Mouse (Mus musculus): ENCODE results near the gene Slc35g3. TPM values are rescaled to one million over a fixed set of nuclear protein-coding genes. Genes with fewer than 3 reads are reported as not detected.

Gene Slc35g3
- polyA plus RNA-seq, 1 experiment from 2014 or later: 0.18 TPM

Other genes starting within 250 kb of the Slc35g3 start
- gene Dnah2, start 212.9 kb downstream of the Slc35g3 start, polyA plus RNA-seq (2015; fragmentation: Nextera tagmentation; extraction: Ambion mirVana): 0.17 and 0.62 TPM in 2 replicates
- 49.9 and 57.0 TPM in 2 replicates for gene Efnb3, start 201.8 kb downstream of the Slc35g3 start, polyA plus RNA-seq (2015; fragmentation: Nextera tagmentation; extraction: Ambion mirVana)
- gene Wrap53, start 181.7 kb downstream of the Slc35g3 start, polyA plus RNA-seq (2015; fragmentation: Nextera tagmentation; extraction: Ambion mirVana): 15.1 and 16.5 TPM in 2 replicates
- 79.1 and 87.0 TPM in 2 replicates for gene Trp53, start 181.6 kb downstream of the Slc35g3 start, polyA plus RNA-seq (2015; fragmentation: Nextera tagmentation; extraction: Ambion mirVana)
- 22.3 and 25.6 TPM in 2 replicates for gene Atp1b2, start 156.0 kb downstream of the Slc35g3 start, polyA plus RNA-seq (2015; fragmentation: Nextera tagmentation; extraction: Ambion mirVana)
- gene Shbg, start 144.1 kb downstream of the Slc35g3 start, polyA plus RNA-seq (2015; fragmentation: Nextera tagmentation; extraction: Ambion mirVana): 0.20 TPM in 1 of 2 replicates, not detected in the other
- gene Sat2, start 139.9 kb downstream of the Slc35g3 start, polyA plus RNA-seq (2015; fragmentation: Nextera tagmentation; extraction: Ambion mirVana): 13.0 and 13.8 TPM in 2 replicates
- 22.1 and 25.4 TPM in 2 replicates for gene Fxr2, start 129.0 kb downstream of the Slc35g3 start, polyA plus RNA-seq (2015; fragmentation: Nextera tagmentation; extraction: Ambion mirVana)
- not detected in 2 replicates for gene Sox15, start 106.7 kb downstream of the Slc35g3 start, polyA plus RNA-seq (2015; fragmentation: Nextera tagmentation; extraction: Ambion mirVana)
- gene Mpdu1, start 99.3 kb downstream of the Slc35g3 start, polyA plus RNA-seq (2015; fragmentation: Nextera tagmentation; extraction: Ambion mirVana): 40.1 and 44.0 TPM in 2 replicates
- gene Cd68, start 95.8 kb downstream of the Slc35g3 start, polyA plus RNA-seq (2015; fragmentation: Nextera tagmentation; extraction: Ambion mirVana): 10.0 and 12.3 TPM in 2 replicates
- 337 and 346 TPM in 2 replicates for gene Eif4a1, start 89.5 kb downstream of the Slc35g3 start, polyA plus RNA-seq (2015; fragmentation: Nextera tagmentation; extraction: Ambion mirVana)
- gene Senp3, start 79.9 kb downstream of the Slc35g3 start, polyA plus RNA-seq (2015; fragmentation: Nextera tagmentation; extraction: Ambion mirVana): 55.8 and 58.0 TPM in 2 replicates
- 0.45 and 0.85 TPM in 2 replicates for gene Tnfsf13, start 76.2 kb downstream of the Slc35g3 start, polyA plus RNA-seq (2015; fragmentation: Nextera tagmentation; extraction: Ambion mirVana)
- 5.9 and 7.8 TPM in 2 replicates for gene Tnfsf12, start 66.1 kb downstream of the Slc35g3 start, polyA plus RNA-seq (2015; fragmentation: Nextera tagmentation; extraction: Ambion mirVana)
- gene Tnfsfm13, start 65.9 kb downstream of the Slc35g3 start, polyA plus RNA-seq (2015; fragmentation: Nextera tagmentation; extraction: Ambion mirVana): 3.1 and 3.5 TPM in 2 replicates
- 13.8 and 16.9 TPM in 2 replicates for gene Polr2a, start 3.3 kb downstream of the Slc35g3 start, polyA plus RNA-seq (2015; fragmentation: Nextera tagmentation; extraction: Ambion mirVana)
- 3.6 TPM in 2 replicates for gene Zbtb4, start 3.9 kb upstream of the Slc35g3 start, polyA plus RNA-seq (2015; fragmentation: Nextera tagmentation; extraction: Ambion mirVana)
- 5.8 and 6.0 TPM in 2 replicates for gene Chrnb1, start 34.0 kb upstream of the Slc35g3 start, polyA plus RNA-seq (2015; fragmentation: Nextera tagmentation; extraction: Ambion mirVana)
- gene Fgf11, start 39.9 kb upstream of the Slc35g3 start, polyA plus RNA-seq (2015; fragmentation: Nextera tagmentation; extraction: Ambion mirVana): 2.2 and 3.0 TPM in 2 replicates
- gene Tmem102, start 43.7 kb upstream of the Slc35g3 start, polyA plus RNA-seq (2015; fragmentation: Nextera tagmentation; extraction: Ambion mirVana): 3.1 TPM in 2 replicates
- not detected in 2 replicates for gene Gm39566, start 53.3 kb upstream of the Slc35g3 start, polyA plus RNA-seq (2015; fragmentation: Nextera tagmentation; extraction: Ambion mirVana)
- gene Spem2, start 56.5 kb upstream of the Slc35g3 start, polyA plus RNA-seq (2015; fragmentation: Nextera tagmentation; extraction: Ambion mirVana): not detected in 2 replicates
- not detected in 2 replicates for gene Spem1, start 60.2 kb upstream of the Slc35g3 start, polyA plus RNA-seq (2015; fragmentation: Nextera tagmentation; extraction: Ambion mirVana)
- gene Nlgn2, start 75.8 kb upstream of the Slc35g3 start, polyA plus RNA-seq (2015; fragmentation: Nextera tagmentation; extraction: Ambion mirVana): 1.6 and 2.0 TPM in 2 replicates
- 258 and 323 TPM in 2 replicates for gene Tmem256, start 76.5 kb upstream of the Slc35g3 start, polyA plus RNA-seq (2015; fragmentation: Nextera tagmentation; extraction: Ambion mirVana)
- gene Plscr3, start 84.4 kb upstream of the Slc35g3 start, polyA plus RNA-seq (2015; fragmentation: Nextera tagmentation; extraction: Ambion mirVana): 72.1 and 74.9 TPM in 2 replicates
- 0.26 and 0.90 TPM in 2 replicates for gene Tnk1, start 96.8 kb upstream of the Slc35g3 start, polyA plus RNA-seq (2015; fragmentation: Nextera tagmentation; extraction: Ambion mirVana)
- gene Tmem95, start 116.0 kb upstream of the Slc35g3 start, polyA plus RNA-seq (2015; fragmentation: Nextera tagmentation; extraction: Ambion mirVana): not detected in 2 replicates
- gene Kctd11, start 119.4 kb upstream of the Slc35g3 start, polyA plus RNA-seq (2015; fragmentation: Nextera tagmentation; extraction: Ambion mirVana): 3.9 and 4.3 TPM in 2 replicates
- 10.8 and 19.9 TPM in 2 replicates for gene Acap1, start 133.6 kb upstream of the Slc35g3 start, polyA plus RNA-seq (2015; fragmentation: Nextera tagmentation; extraction: Ambion mirVana)
- gene 2810408A11Rik, start 139.0 kb upstream of the Slc35g3 start, polyA plus RNA-seq (2015; fragmentation: Nextera tagmentation; extraction: Ambion mirVana): 4.1 and 4.4 TPM in 2 replicates
- gene Neurl4, start 139.1 kb upstream of the Slc35g3 start, polyA plus RNA-seq (2015; fragmentation: Nextera tagmentation; extraction: Ambion mirVana): 7.4 and 8.7 TPM in 2 replicates
- gene Gps2, start 151.9 kb upstream of the Slc35g3 start, polyA plus RNA-seq (2015; fragmentation: Nextera tagmentation; extraction: Ambion mirVana): 50.1 and 51.2 TPM in 2 replicates
- gene Eif5a, start 160.0 kb upstream of the Slc35g3 start, polyA plus RNA-seq (2015; fragmentation: Nextera tagmentation; extraction: Ambion mirVana): 1,137 and 1,317 TPM in 2 replicates
- 5.3 and 7.3 TPM in 2 replicates for gene Ybx2, start 173.8 kb upstream of the Slc35g3 start, polyA plus RNA-seq (2015; fragmentation: Nextera tagmentation; extraction: Ambion mirVana)
- gene Slc2a4, start 186.2 kb upstream of the Slc35g3 start, polyA plus RNA-seq (2015; fragmentation: Nextera tagmentation; extraction: Ambion mirVana): 56.1 and 58.4 TPM in 2 replicates
- 7.5 and 14.4 TPM in 2 replicates for gene Cldn7, start 202.8 kb upstream of the Slc35g3 start, polyA plus RNA-seq (2015; fragmentation: Nextera tagmentation; extraction: Ambion mirVana)
- gene Ctdnep1, start 219.2 kb upstream of the Slc35g3 start, polyA plus RNA-seq (2015; fragmentation: Nextera tagmentation; extraction: Ambion mirVana): 23.9 and 25.0 TPM in 2 replicates
- gene Elp5, start 220.5 kb upstream of the Slc35g3 start, polyA plus RNA-seq (2015; fragmentation: Nextera tagmentation; extraction: Ambion mirVana): 111 and 116 TPM in 2 replicates
- 421 and 428 TPM in 2 replicates for gene Gabarap, start 229.2 kb upstream of the Slc35g3 start, polyA plus RNA-seq (2015; fragmentation: Nextera tagmentation; extraction: Ambion mirVana)
- gene Phf23, start 233.8 kb upstream of the Slc35g3 start, polyA plus RNA-seq (2015; fragmentation: Nextera tagmentation; extraction: Ambion mirVana): 42.0 and 43.9 TPM in 2 replicates
- gene Dvl2, start 238.6 kb upstream of the Slc35g3 start, polyA plus RNA-seq (2015; fragmentation: Nextera tagmentation; extraction: Ambion mirVana): 17.1 and 19.2 TPM in 2 replicates